Mouse (Mus musculus): ENCODE measurements around the gene Pex6.

GRCm38 (mm10) chr17:46678416-46678815 lies 32.8 kb upstream of the Pex6 start, which contains the start of gene Mea1:
- no peak for TF ChIP-seq CTCF (IDR thresholded peaks at IDR 0.05; ENCODE audit: low read depth)
- TF ChIP-seq EP300 (IDR thresholded peaks at IDR 0.05; ENCODE audit: low read depth) = no peak
